ENCODE assay signal across 9 mouse cellular contexts in genomic region chr3:108174672-108175531, GRCm38 (mm10). TPM values are rescaled to one million over a fixed set of nuclear protein-coding genes. Genes with fewer than 3 reads are reported as not detected.
A peak's percentile ranks its signal among the peaks of the same experiment; 100 is the strongest.
DNase-seq lines count a peak whose midpoint lies in the region; ATAC-seq and TF ChIP-seq lines count a peak whose summit lies in the region.
"Had no signal": no experiment of that assay in that cellular context is flagged by ENCODE, and none has a peak within 500 bp of the region (broad histone marks: within the 10 kb centered on the region; RNA-seq: fewer than 3 reads in every experiment).

No protein-coding gene starts in this region.

- TF ChIP-seq EP300 in stomach, postnatal 0 days (optimal IDR thresholded peaks at IDR 0.05) = no peak

- peak; percentile 79 for DNase-seq in layer of hippocampus, adult 11-12 months (ENCODE audit: low spot score)
- no peak for DNase-seq in layer of hippocampus, adult 9-10 months (ENCODE audit: low spot score)
- DNase-seq in cerebellum, postnatal 36 days = peak; percentile 48 to 52
- DNase-seq in heart, adult 9 months (ENCODE audit: low spot score in 2 of 2) = peak; percentile 45 to 60
- peak; percentile 40 for DNase-seq in limb, embryonic 14.5 days (ENCODE audit: low spot score)
- DNase-seq in stomach, postnatal 0 days (ENCODE audit: low spot score) = no peak
- DNase-seq in yolk sac, embryonic 10.5 days (ENCODE audit: low spot score) = no peak

- peaks cover 16% of the 10 kb centered on the region for H3K4me1 ChIP-seq in kidney, embryonic 16.5 days (ENCODE audit: insufficient read depth, low read length)
- H3K4me1 ChIP-seq in limb, embryonic 14.5 days (ENCODE audit: control insufficient read depth, insufficient read depth, low read length) = peaks cover 12% of the 10 kb centered on the region
- H3K4me1 ChIP-seq in stomach, postnatal 0 days (replicated peaks; ENCODE audit: control insufficient read depth, insufficient read depth) = no peaks in the 10 kb centered on the region
- H3K4me1 ChIP-seq: megakaryocyte, embryonic 14.5 days had no signal

- no peak for TF ChIP-seq POLR2A in limb, embryonic 14.5 days (IDR thresholded peaks at IDR 0.05; ENCODE audit: borderline replicate concordance, extremely low read depth, insufficient read depth, insufficient read length)

- H3K27ac ChIP-seq in kidney, embryonic 16.5 days (ENCODE audit: low read length) = no peak overlapping the region
- no peak overlapping the region for H3K27ac ChIP-seq in limb, embryonic 14.5 days (replicated peaks; ENCODE audit: low read depth, low read length)
- H3K27ac ChIP-seq in stomach, postnatal 0 days (replicated peaks) = peak overlapping the region; percentile 61

- no peak for TF ChIP-seq CTCF in stomach, postnatal 0 days (IDR thresholded peaks at IDR 0.05; ENCODE audit: low read depth)

- no peak overlapping the region for H3K4me3 ChIP-seq in kidney, embryonic 16.5 days (ENCODE audit: low read length)
- no peak overlapping the region for H3K4me3 ChIP-seq in limb, embryonic 14.5 days (replicated peaks; ENCODE audit: low read length)
- H3K4me3 ChIP-seq in stomach, postnatal 0 days (ENCODE audit: low read depth, low read length) = no peak overlapping the region
- H3K4me3 ChIP-seq: megakaryocyte, embryonic 14.5 days had no signal

- no peak overlapping the region for H3K9ac ChIP-seq in kidney, embryonic 16.5 days (replicated peaks; ENCODE audit: low read length)
- H3K9ac ChIP-seq in limb, embryonic 14.5 days (ENCODE audit: low read depth, low read length, severe bottlenecking) = peak overlapping the region; percentile 22; the same call in 1 of the 2 replicates
- H3K9ac ChIP-seq in stomach, postnatal 0 days (ENCODE audit: low read length) = no peak overlapping the region

- H3K36me3 ChIP-seq in kidney, embryonic 16.5 days (ENCODE audit: insufficient read depth, low read length) = no peaks in the 10 kb centered on the region
- no peaks in the 10 kb centered on the region for H3K36me3 ChIP-seq in limb, embryonic 14.5 days (ENCODE audit: control insufficient read depth, insufficient read depth, low read length)
- H3K36me3 ChIP-seq in stomach, postnatal 0 days (ENCODE audit: control insufficient read depth, insufficient read depth, low read length) = no peaks in the 10 kb centered on the region

- WGBS in kidney, embryonic 16.5 days = 17% methylated on average over 14 of the region's 14 CpGs
- 22% methylated on average over 13 of the region's 14 CpGs for WGBS in limb, embryonic 14.5 days
- WGBS in stomach, postnatal 0 days = 31% methylated on average over 14 of the region's 14 CpGs

- no peaks in the 10 kb centered on the region for H3K27me3 ChIP-seq in kidney, embryonic 16.5 days (ENCODE audit: insufficient read depth, low read length)
- no peaks in the 10 kb centered on the region for H3K27me3 ChIP-seq in limb, embryonic 14.5 days (ENCODE audit: control insufficient read depth, insufficient read depth, low read length)
- H3K27me3 ChIP-seq in stomach, postnatal 0 days (ENCODE audit: control insufficient read depth, insufficient read depth, low read length) = no peaks in the 10 kb centered on the region

- peak overlapping the region; percentile 12 for H3K4me2 ChIP-seq in kidney, embryonic 16.5 days (replicated peaks; ENCODE audit: low read depth, low read length)
- peak overlapping the region; percentile 27 for H3K4me2 ChIP-seq in limb, embryonic 14.5 days (replicated peaks; ENCODE audit: low read depth, low read length, severe bottlenecking)
- peak overlapping the region; percentile 36 for H3K4me2 ChIP-seq in stomach, postnatal 0 days (replicated peaks; ENCODE audit: low read depth)

- H3K9me3 ChIP-seq in kidney, embryonic 16.5 days (ENCODE audit: low read length) = no peaks in the 10 kb centered on the region
- H3K9me3 ChIP-seq in limb, embryonic 14.5 days (ENCODE audit: control insufficient read depth, low read length) = no peaks in the 10 kb centered on the region
- H3K9me3 ChIP-seq in stomach, postnatal 0 days (ENCODE audit: control insufficient read depth, low read length) = no peaks in the 10 kb centered on the region

- peak; percentile 63; the same call in 1 of the 2 replicates for ATAC-seq in kidney, embryonic 16.5 days (ENCODE audit: low FRiP score, low TSS enrichment)
- ATAC-seq in limb, embryonic 14.5 days (ENCODE audit: low FRiP score, low read depth) = peak; percentile 45; the same call in 1 of the 2 replicates
- ATAC-seq in stomach, postnatal 0 days (ENCODE audit: low FRiP score, low TSS enrichment) = peak; percentile 42; the same call in 1 of the 2 replicates

RNA-seq across cellular contexts. Expression of gene Amigo1, which starts 11.2 kb away (rescaled TPM):
- polyA plus RNA-seq in kidney, embryonic 16.5 days (2015; fragmentation: Nextera tagmentation; extraction: Ambion mirVana) = 5.4 and 5.8 TPM in 2 replicates
- polyA plus RNA-seq in limb, embryonic 14.5 days (2012; rRNA removed) = 11.3 and 14.8 TPM in 2 replicates
- 5.4 and 5.7 TPM in 2 replicates for polyA plus RNA-seq in limb, embryonic 14.5 days (2014; fragmentation: Nextera tagmentation; extraction: Ambion mirVana)
- polyA plus RNA-seq in stomach, postnatal 0 days (2015; fragmentation: Nextera tagmentation; extraction: Ambion mirVana) = 3.0 and 3.5 TPM in 2 replicates

RNA-seq across cellular contexts. Expression of gene Gpr61, which starts 20.2 kb away (rescaled TPM):
- 0.06 and 0.08 TPM in 2 replicates for polyA plus RNA-seq in kidney, embryonic 16.5 days (2015; fragmentation: Nextera tagmentation; extraction: Ambion mirVana)
- polyA plus RNA-seq in limb, embryonic 14.5 days (2012; rRNA removed) = 0.20 and 0.26 TPM in 2 replicates
- 0.10 and 0.14 TPM in 2 replicates for polyA plus RNA-seq in limb, embryonic 14.5 days (2014; fragmentation: Nextera tagmentation; extraction: Ambion mirVana)
- 0.11 TPM in 2 replicates for polyA plus RNA-seq in stomach, postnatal 0 days (2015; fragmentation: Nextera tagmentation; extraction: Ambion mirVana)

RNA-seq across cellular contexts. Expression of gene Cyb561d1, which starts 26.1 kb away (rescaled TPM):
- 3.4 and 3.9 TPM in 2 replicates for polyA plus RNA-seq in kidney, embryonic 16.5 days (2015; fragmentation: Nextera tagmentation; extraction: Ambion mirVana)
- polyA plus RNA-seq in limb, embryonic 14.5 days (2012; rRNA removed) = 3.8 and 5.0 TPM in 2 replicates
- 1.7 and 2.0 TPM in 2 replicates for polyA plus RNA-seq in limb, embryonic 14.5 days (2014; fragmentation: Nextera tagmentation; extraction: Ambion mirVana)
- 5.5 TPM in 2 replicates for polyA plus RNA-seq in stomach, postnatal 0 days (2015; fragmentation: Nextera tagmentation; extraction: Ambion mirVana)

RNA-seq across cellular contexts. Expression of gene Gnai3, which starts 29.0 kb away (rescaled TPM):
- polyA plus RNA-seq in kidney, embryonic 16.5 days (2015; fragmentation: Nextera tagmentation; extraction: Ambion mirVana) = 188 and 196 TPM in 2 replicates
- polyA plus RNA-seq in limb, embryonic 14.5 days (2012; rRNA removed) = 81.8 and 89.8 TPM in 2 replicates
- 165 and 166 TPM in 2 replicates for polyA plus RNA-seq in limb, embryonic 14.5 days (2014; fragmentation: Nextera tagmentation; extraction: Ambion mirVana)
- 107 and 112 TPM in 2 replicates for polyA plus RNA-seq in stomach, postnatal 0 days (2015; fragmentation: Nextera tagmentation; extraction: Ambion mirVana)

RNA-seq across cellular contexts. Expression of gene Atxn7l2, which starts 35.8 kb away (rescaled TPM):
- 18.7 and 22.2 TPM in 2 replicates for polyA plus RNA-seq in kidney, embryonic 16.5 days (2015; fragmentation: Nextera tagmentation; extraction: Ambion mirVana)
- 37.0 and 45.2 TPM in 2 replicates for polyA plus RNA-seq in limb, embryonic 14.5 days (2012; rRNA removed)
- polyA plus RNA-seq in limb, embryonic 14.5 days (2014; fragmentation: Nextera tagmentation; extraction: Ambion mirVana) = 22.9 and 23.7 TPM in 2 replicates
- polyA plus RNA-seq in stomach, postnatal 0 days (2015; fragmentation: Nextera tagmentation; extraction: Ambion mirVana) = 4.3 and 4.8 TPM in 2 replicates

Comparison
In these comparisons a context has a peak if more than half of its experiments do, and no peak if none do; other contexts are left out.
1. DNase-seq: peak in layer of hippocampus, adult 11-12 months (single experiment), cerebellum, postnatal 36 days (2 of 2), heart, adult 9 months (2 of 2) and limb, embryonic 14.5 days (single experiment); none in layer of hippocampus, adult 9-10 months (single experiment), stomach, postnatal 0 days (single experiment) and yolk sac, embryonic 10.5 days (single experiment).
2. Peak in every context shown above with its lines, with median percentiles within 50 percentile points of each other: ATAC-seq and H3K4me2 ChIP-seq.